Mouse (Mus musculus) limb, embryonic 14.5 days (tissue): Measurements from ENCODE around the gene Sec24a. TPM values are rescaled to one million over a fixed set of nuclear protein-coding genes. Genes with fewer than 3 reads are reported as not detected.
A peak's percentile ranks its signal among the peaks of the same experiment; 100 is the strongest.

Experiments used
- ATAC-seq: fragments of 200-750 bp; cut with Nextera tagmentation; 2 replicates; pipeline ENCODE4 v1.8.0; 2017; ENCODE audit warnings: low read depth, moderate number of reproducible peaks, moderate TSS enrichment; ENCODE audit not compliant: low FRiP score
- DNase-seq: peaks from one replicate; pipeline ENCODE4 v3.0.0-alpha.2; 2015; ENCODE audit warnings: low spot score
- H3K27ac ChIP-seq: fragments of 300-500 bp; sonication (generic); replicated peaks from 2 replicates; pipeline ENCODE4 v1.5.1; 2014; ENCODE audit warnings: low read depth, mild to moderate bottlenecking, low read length, moderate library complexity, mixed read lengths
- H3K27me3 ChIP-seq: fragments of 300-500 bp; sonication (generic); 2 replicates; pipeline ENCODE4 v1.6.1; 2014; ENCODE audit warnings: low read length, mixed read lengths; ENCODE audit not compliant: control insufficient read depth, insufficient read depth
- H3K36me3 ChIP-seq: fragments of 300-500 bp; sonication (generic); 2 replicates; pipeline ENCODE4 v1.6.1; 2014; ENCODE audit warnings: mild to moderate bottlenecking, low read length, moderate library complexity, mixed read lengths; ENCODE audit not compliant: control insufficient read depth, insufficient read depth
- H3K4me1 ChIP-seq: fragments of 300-500 bp; sonication (generic); 2 replicates; pipeline ENCODE4 v1.6.1; 2014; ENCODE audit warnings: antibody characterized with exemption, low read length, mixed read lengths; ENCODE audit not compliant: control insufficient read depth, insufficient read depth
- H3K4me2 ChIP-seq: fragments of 300-500 bp; sonication (generic); replicated peaks from 2 replicates; pipeline ENCODE4 v1.6.1; 2014; ENCODE audit warnings: low read depth, mild to moderate bottlenecking, low read length, moderate library complexity; ENCODE audit not compliant: severe bottlenecking
- H3K4me3 ChIP-seq: fragments of 300-500 bp; sonication (generic); replicated peaks from 2 replicates; pipeline ENCODE4 v1.5.1; 2014; ENCODE audit warnings: low read length
- H3K9ac ChIP-seq: fragments of 300-500 bp; sonication (generic); 2 replicates; pipeline ENCODE4 v1.6.1; 2014; ENCODE audit warnings: mild to moderate bottlenecking, low read depth, low read length, moderate library complexity; ENCODE audit not compliant: severe bottlenecking
- H3K9me3 ChIP-seq: fragments of 300-500 bp; sonication (generic); 2 replicates; pipeline ENCODE4 v1.6.1; 2016; ENCODE audit warnings: low read length; ENCODE audit not compliant: control insufficient read depth
- POLR2A ChIP-seq: fragments of 200-500 bp; IDR thresholded peaks from 2 replicates; pipeline ENCODE4 v1.8.0; 2012; ENCODE audit warnings: inconsistent platforms, mild to moderate bottlenecking, moderate library complexity, borderline replicate concordance; ENCODE audit not compliant: insufficient read depth, insufficient read length; ENCODE audit errors: extremely low read depth
- WGBS: fragments of 180-500 bp; shearing (Covaris S2); extraction: QIAGEN DNeasy Blood & Tissue Kit; methylation state at CpG from one replicate; pipeline ENCODE4 v1.1.7; 2014; 5-methylcytosine and 5-hydroxymethylcytosine counted together
- polyA plus RNA-seq, 2 experiments: library from polyadenylated mRNA; depleted of rRNA in 1 of 2; stranded (reverse) in 1 of 2; unstranded in 1 of 2; fragments of >200 nt; fragmentation: Nextera tagmentation in 1 of 2; extraction: Ambion mirVana in 1 of 2; gene quantifications; 2 replicates each; pipeline versions ENCODE4 v1.2.1 to v1.2.3; 2012 to 2014

Sec24a gene
- polyA plus RNA-seq, 2 experiments: 15.2 to 18.0 TPM

DNA sequence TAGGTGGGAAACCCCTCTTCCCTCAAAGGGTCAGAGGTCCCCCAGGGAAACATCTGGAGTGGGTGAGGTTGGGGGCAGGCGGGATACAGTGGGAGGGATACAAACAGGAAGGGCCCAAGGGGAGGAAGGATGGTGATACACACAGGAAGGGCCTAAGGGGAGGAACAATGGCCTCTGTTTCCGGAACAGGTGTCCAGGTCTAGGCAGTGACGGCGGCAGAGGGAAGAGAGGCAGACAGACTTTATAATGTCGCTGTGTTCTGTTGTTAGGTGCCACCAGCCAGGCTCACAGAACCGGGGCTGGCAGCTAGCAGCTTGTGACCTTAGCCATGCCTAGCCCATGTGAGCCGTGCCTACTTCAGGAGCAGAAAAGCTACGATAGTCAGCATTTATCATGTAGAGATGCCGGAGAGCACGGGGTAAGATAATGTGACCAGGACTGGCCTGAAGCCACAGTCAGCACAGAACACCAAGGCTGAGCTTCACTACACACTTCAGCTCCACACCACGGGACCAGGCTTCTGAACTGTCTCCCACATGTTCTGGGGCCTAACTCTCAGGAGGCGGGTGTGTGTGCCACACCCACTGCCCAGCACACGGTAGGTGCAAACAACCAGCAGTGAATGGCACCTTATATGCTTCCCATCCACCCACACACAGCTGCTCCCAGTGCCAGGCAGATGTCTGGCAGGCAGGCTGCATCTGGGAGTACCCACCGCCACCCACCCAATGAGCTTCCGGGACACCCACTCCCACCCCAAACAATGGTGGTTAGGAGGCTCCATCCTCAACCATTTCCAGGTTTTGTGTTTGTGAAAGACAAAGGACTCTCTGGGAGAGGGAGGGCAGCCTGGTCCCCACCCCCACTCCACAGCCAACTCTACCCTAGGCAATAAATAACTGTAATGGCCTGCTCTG is 116.4 kb downstream of the Sec24a start:
- peak overlapping the region; percentile 8; the same call in 1 of the 2 replicates for H3K9ac ChIP-seq
- DNase-seq: no peak
- H3K4me2 ChIP-seq: no peak overlapping the region; the same call in 1 of the 2 replicates
- H3K4me3 ChIP-seq: no peak overlapping the region
- no peak for ATAC-seq
- no peaks in the 10 kb centered on the region for H3K9me3 ChIP-seq
- H3K27ac ChIP-seq: 0 out of 2 replicates have a peak overlapping the region, but pooled peaks have one; percentile 34
- peaks cover 35% of the 10 kb centered on the region for H3K36me3 ChIP-seq
- TF ChIP-seq POLR2A: no peak
- H3K4me1 ChIP-seq: peaks cover 21% of the 10 kb centered on the region
- H3K27me3 ChIP-seq: no peaks in the 10 kb centered on the region
- 57% methylated on average over 15 of the region's 15 CpGs for WGBS

DNA sequence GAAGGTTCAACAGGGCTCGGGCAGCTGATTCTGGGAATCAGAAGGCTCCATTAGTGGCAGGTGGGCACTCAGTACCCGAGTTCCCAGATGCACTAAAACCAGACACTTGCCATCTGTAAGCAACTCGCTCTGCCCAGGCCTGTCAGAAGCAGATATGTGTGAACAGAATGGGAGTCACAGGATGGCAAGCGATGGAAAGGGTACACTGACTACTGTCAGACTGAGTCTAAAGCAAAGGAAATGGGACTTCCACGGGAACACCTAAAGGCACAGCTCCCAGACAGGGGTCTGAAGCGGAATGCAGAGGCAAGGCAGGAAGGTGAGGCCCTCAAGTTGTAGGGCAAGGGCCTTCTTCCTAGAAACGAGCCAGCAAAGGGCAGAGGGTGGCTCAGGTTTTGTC is 117.2 kb downstream of the Sec24a start:
- Histone ChIP-seq H3K27me3 (no peaks in the 10 kb centered on the region), H3K36me3 (peaks cover 35% of the 10 kb centered on the region), H3K4me1 (peaks cover 21% of the 10 kb centered on the region), H3K27ac (no peak overlapping the region), H3K4me2 (no peak overlapping the region), H3K4me3 (no peak overlapping the region), H3K9me3 (no peaks in the 10 kb centered on the region), H3K9ac (no peak overlapping the region)
- 70% methylated on average over 7 of the region's 7 CpGs for WGBS
- TF ChIP-seq POLR2A: no peak
- no peak for ATAC-seq
- no peak for DNase-seq

DNA sequence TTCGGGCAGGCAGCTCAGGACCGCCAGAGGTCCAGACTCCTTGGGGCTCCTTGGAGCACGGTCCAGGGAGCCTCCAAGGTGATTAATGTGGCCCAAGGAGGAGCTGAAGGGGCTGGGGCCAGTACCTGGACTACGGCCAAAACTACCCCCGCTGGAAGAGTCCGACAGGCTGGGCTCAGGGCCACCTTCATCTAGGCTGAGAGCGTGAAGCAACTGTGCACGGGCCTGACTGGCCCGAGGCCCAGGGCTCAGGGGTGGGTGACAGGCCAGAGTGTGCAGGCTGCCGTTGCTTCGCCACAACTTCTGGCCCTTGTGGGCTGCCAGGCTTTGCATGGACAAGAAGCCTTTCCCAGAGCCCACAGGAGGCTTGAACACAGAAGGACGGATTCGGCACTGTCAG is 118.1 kb downstream of the Sec24a start:
- no peak for TF ChIP-seq POLR2A
- ATAC-seq: no peak
- DNase-seq: no peak
- no peak overlapping the region for H3K27ac ChIP-seq
- H3K36me3 ChIP-seq: peaks cover 35% of the 10 kb centered on the region
- no peaks in the 10 kb centered on the region for H3K27me3 ChIP-seq
- H3K4me1 ChIP-seq: peaks cover 20% of the 10 kb centered on the region
- H3K4me2 ChIP-seq: no peak overlapping the region
- H3K9me3 ChIP-seq: no peaks in the 10 kb centered on the region
- H3K9ac ChIP-seq: no peak overlapping the region
- WGBS: 76% methylated on average over 13 of the region's 13 CpGs
- H3K4me3 ChIP-seq: no peak overlapping the region

DNA sequence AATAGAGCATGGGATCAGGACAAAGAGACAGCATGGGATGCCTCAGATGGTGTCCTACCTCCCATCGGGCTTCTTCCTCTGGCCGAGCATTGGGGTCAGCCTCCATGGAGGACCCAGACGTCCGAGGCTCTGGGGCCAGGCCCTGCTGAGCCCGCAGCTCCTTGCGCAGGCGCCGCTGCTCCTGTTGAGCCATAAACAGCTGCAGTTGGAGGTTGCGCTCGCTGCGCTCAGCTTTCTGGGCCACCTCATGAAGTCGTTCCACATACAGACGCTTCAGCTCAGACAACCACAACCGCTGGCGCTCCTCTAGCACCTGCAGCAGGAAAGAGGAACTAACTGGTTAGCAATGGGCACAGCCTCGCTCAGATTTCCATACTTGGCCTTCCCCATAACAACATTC is 119.2 kb downstream of the Sec24a start:
- no peak overlapping the region for H3K9ac ChIP-seq
- no peak for TF ChIP-seq POLR2A
- 69% methylated on average over 13 of the region's 16 CpGs for WGBS
- H3K9me3 ChIP-seq: no peaks in the 10 kb centered on the region
- no peak for ATAC-seq
- peaks cover 35% of the 10 kb centered on the region for H3K36me3 ChIP-seq
- H3K4me3 ChIP-seq: no peak overlapping the region
- DNase-seq: no peak
- peaks cover 10% of the 10 kb centered on the region for H3K4me1 ChIP-seq
- no peak overlapping the region for H3K4me2 ChIP-seq
- H3K27me3 ChIP-seq: no peaks in the 10 kb centered on the region
- no peak overlapping the region for H3K27ac ChIP-seq

DNA sequence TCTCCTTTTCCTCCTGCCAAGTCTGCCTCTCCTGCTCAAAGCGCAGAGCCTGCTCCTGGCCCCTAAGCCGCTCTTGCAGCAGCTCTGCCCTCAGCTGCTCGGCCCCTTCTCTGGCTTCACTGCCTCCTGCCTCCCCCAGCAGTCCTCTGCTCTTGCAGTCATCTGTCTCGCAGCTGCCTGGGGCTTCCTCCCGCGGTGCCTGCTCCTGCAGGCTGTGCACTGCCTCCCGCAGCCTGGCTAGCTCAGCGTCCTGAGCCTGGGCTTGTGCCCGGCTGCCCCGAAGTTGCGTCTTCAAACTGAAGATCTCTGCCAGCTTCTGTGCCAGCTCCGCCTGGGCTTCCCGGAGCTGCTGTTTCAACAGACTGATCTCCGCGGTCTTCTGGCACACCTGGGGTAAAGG is 119.7 kb downstream of the Sec24a start:
- TF ChIP-seq POLR2A: no peak
- H3K9ac ChIP-seq: no peak overlapping the region
- peak; percentile 50 for ATAC-seq

More for the DNA sequence above, 119.7 kb downstream of the Sec24a start:
- no peaks in the 10 kb centered on the region for H3K9me3 ChIP-seq
- WGBS: 57% methylated on average over 15 of the region's 15 CpGs
- peaks cover 6% of the 10 kb centered on the region for H3K4me1 ChIP-seq
- H3K4me2 ChIP-seq: no peak overlapping the region
- H3K4me3 ChIP-seq: no peak overlapping the region
- H3K27ac ChIP-seq: no peak overlapping the region
- H3K27me3 ChIP-seq: no peaks in the 10 kb centered on the region
- DNase-seq: no peak
- H3K36me3 ChIP-seq: peaks cover 35% of the 10 kb centered on the region
